Mouse (Mus musculus) hindbrain, embryonic 15.5 days (tissue): Measurements from ENCODE around the gene Tmem217. TPM values are rescaled to one million over a fixed set of nuclear protein-coding genes. Genes with fewer than 3 reads are reported as not detected.

ENCODE experiments used
- ATAC-seq: fragments of 200-750 bp; cut with Nextera tagmentation; 2 replicates; pipeline ENCODE4 v1.8.0; 2017; ENCODE audit warnings: low read depth, moderate number of reproducible peaks, moderate TSS enrichment; ENCODE audit not compliant: low FRiP score
- H3K27ac ChIP-seq: fragments of 300-500 bp; sonication (generic); replicated peaks from 2 replicates; pipeline ENCODE4 v1.5.1; 2015; ENCODE audit warnings: mild to moderate bottlenecking, inconsistent platforms
- H3K27me3 ChIP-seq: fragments of 300-500 bp; sonication (generic); 2 replicates; pipeline ENCODE4 v1.6.1; 2015; ENCODE audit warnings: control low read depth, inconsistent platforms
- H3K36me3 ChIP-seq: fragments of 300-500 bp; sonication (generic); 2 replicates; pipeline ENCODE4 v1.6.1; 2015; ENCODE audit warnings: control low read depth, inconsistent platforms
- H3K4me1 ChIP-seq: fragments of 300-500 bp; sonication (generic); replicated peaks from 2 replicates; pipeline ENCODE4 v1.6.1; 2015; ENCODE audit warnings: control low read depth, inconsistent platforms
- H3K4me2 ChIP-seq: fragments of 300-500 bp; sonication (generic); 2 replicates; pipeline ENCODE4 v1.6.1; 2015; ENCODE audit warnings: moderate library complexity, mild to moderate bottlenecking, inconsistent platforms
- H3K4me3 ChIP-seq: fragments of 300-500 bp; sonication (generic); 2 replicates; pipeline ENCODE4 v1.5.1; 2015; ENCODE audit warnings: mild to moderate bottlenecking, inconsistent platforms
- H3K9ac ChIP-seq: fragments of 300-500 bp; sonication (generic); 2 replicates; pipeline ENCODE4 v1.6.1; 2015; ENCODE audit warnings: inconsistent platforms
- H3K9me3 ChIP-seq: fragments of 300-500 bp; sonication (generic); 2 replicates; pipeline ENCODE4 v1.6.1; 2016; ENCODE audit warnings: control low read depth, inconsistent platforms
- WGBS: fragments of 180-500 bp; shearing (Covaris S2); methylation state at CpG from one replicate; pipeline ENCODE4 v1.1.7; 2015; 5-methylcytosine and 5-hydroxymethylcytosine counted together
- microRNA-seq: library from miRNA; unstranded; fragments of <30 nt; microRNA quantifications from one replicate; pipeline ENCODE4, GENCODE M21; 2016
- polyA plus RNA-seq: library from polyadenylated mRNA; unstranded; fragments of >200 nt; fragmentation: Nextera tagmentation; extraction: Ambion mirVana; gene quantifications from 2 replicates; pipeline ENCODE4 v1.2.1, GENCODE M21; 2015

The Tmem217 gene
- polyA plus RNA-seq, 1 experiment from 2014 or later, result 1.3 TPM

- H3K4me2 ChIP-seq, result no peak overlapping the region
- H3K27ac ChIP-seq, result no peak overlapping the region
- H3K4me3 ChIP-seq, result no peak overlapping the region
- H3K9ac ChIP-seq, result no peak overlapping the region
- no peaks in the 10 kb centered on the region for H3K9me3 ChIP-seq
- no peak for ATAC-seq
- H3K36me3 ChIP-seq, result no peaks in the 10 kb centered on the region
- no peaks in the 10 kb centered on the region for H3K4me1 ChIP-seq
- H3K27me3 ChIP-seq, result no peaks in the 10 kb centered on the region
- 90% methylated on average over 10 of the region's 10 CpGs for WGBS
Observed at GRCm38 (mm10) chr17:29477357-29477756, 74.8 kb downstream of the Tmem217 start.

- no peaks in the 10 kb centered on the region for H3K36me3 ChIP-seq
- no peak for ATAC-seq
- no peak overlapping the region for H3K27ac ChIP-seq
- no peak overlapping the region for H3K4me2 ChIP-seq
- H3K4me1 ChIP-seq, result no peaks in the 10 kb centered on the region
- H3K4me3 ChIP-seq, result no peak overlapping the region
- WGBS, result 81% methylated on average over 4 of the region's 4 CpGs
- H3K9me3 ChIP-seq, result no peaks in the 10 kb centered on the region
- H3K9ac ChIP-seq, result no peak overlapping the region
- no peaks in the 10 kb centered on the region for H3K27me3 ChIP-seq
Observed at GRCm38 (mm10) chr17:29476461-29476860, 75.7 kb downstream of the Tmem217 start.

Small RNAs within 50 kb of the gene (microRNA-seq; reads per million reads assigned to microRNA genes)
- gene Mir7667, result not detected

Other genes with a start within 250 kb of the Tmem217 start
- 2.1 and 2.3 TPM in 2 replicates for gene Pi16, start 234.7 kb downstream of the Tmem217 start, polyA plus RNA-seq
- gene Mtch1, start 204.5 kb downstream of the Tmem217 start, polyA plus RNA-seq, result 476 and 492 TPM in 2 replicates
- gene Fgd2, start 191.5 kb downstream of the Tmem217 start, polyA plus RNA-seq, result 6.5 and 8.3 TPM in 2 replicates
- gene Pim1, start 61.6 kb downstream of the Tmem217 start, polyA plus RNA-seq, result 8.4 and 8.9 TPM in 2 replicates
- 0.17 TPM in 1 of 2 replicates, not detected in the other for gene Gm17657, start 2.7 kb downstream of the Tmem217 start, polyA plus RNA-seq
- gene Tbc1d22b, start 2.6 kb downstream of the Tmem217 start, polyA plus RNA-seq, result 26.3 and 32.6 TPM in 2 replicates
- 80.6 and 85.2 TPM in 2 replicates for gene Rnf8, start 62.4 kb upstream of the Tmem217 start, polyA plus RNA-seq
- gene Gm28043, start 62.5 kb upstream of the Tmem217 start, polyA plus RNA-seq, result 2.4 and 3.3 TPM in 2 replicates
- 109 and 120 TPM in 2 replicates for gene Cmtr1, start 108.2 kb upstream of the Tmem217 start, polyA plus RNA-seq
- 12.6 TPM in 2 replicates for gene Ccdc167, start 164.7 kb upstream of the Tmem217 start, polyA plus RNA-seq